Mouse (Mus musculus) olfactory bulb, adult 2 months (tissue): ENCODE measurements around the gene Babam2.

Experiments used
- CTCF ChIP-seq: fragments of 200-500 bp; IDR thresholded peaks from 2 replicates; pipeline ENCODE4 v1.5.1; 2012; ENCODE audit warnings: low read depth, mild to moderate bottlenecking, low read length, moderate library complexity; ENCODE audit not compliant: insufficient read depth
- POLR2A ChIP-seq: fragments of 200-500 bp; IDR thresholded peaks from 2 replicates; pipeline ENCODE4 v1.6.1; 2012; ENCODE audit warnings: mild to moderate bottlenecking, low read depth, low read length, moderate library complexity; ENCODE audit not compliant: insufficient read depth

DNA sequence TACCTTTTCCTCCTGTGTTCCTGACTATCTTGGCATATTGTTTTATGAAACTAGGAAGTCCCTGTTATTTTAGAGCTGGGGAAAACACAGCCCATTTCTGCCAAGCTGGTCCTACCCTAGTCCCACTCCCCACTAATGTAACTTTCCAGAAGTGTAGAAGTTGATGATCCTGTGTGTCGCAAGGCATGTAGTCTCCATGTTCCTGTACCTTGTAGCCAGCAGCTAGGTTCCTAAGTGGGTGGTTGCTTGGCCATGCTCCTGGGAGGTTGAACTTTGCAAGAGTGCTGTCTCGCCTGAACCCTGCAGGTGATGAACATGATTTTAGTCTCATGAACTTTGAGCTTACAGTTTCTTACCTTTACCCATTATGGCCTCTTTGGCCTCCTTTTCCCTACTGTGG, 211.3 kb downstream of the Babam2 start:
- TF ChIP-seq CTCF, result no peak
- no peak for TF ChIP-seq POLR2A
